Mouse (Mus musculus): Measurements from ENCODE around the gene Diablo. TPM values are rescaled to one million over a fixed set of nuclear protein-coding genes. Genes with fewer than 3 reads are reported as not detected.

The Diablo gene
- total and polyA plus RNA-seq, 2 experiments = 31.4 to 32.8 TPM

DNA sequence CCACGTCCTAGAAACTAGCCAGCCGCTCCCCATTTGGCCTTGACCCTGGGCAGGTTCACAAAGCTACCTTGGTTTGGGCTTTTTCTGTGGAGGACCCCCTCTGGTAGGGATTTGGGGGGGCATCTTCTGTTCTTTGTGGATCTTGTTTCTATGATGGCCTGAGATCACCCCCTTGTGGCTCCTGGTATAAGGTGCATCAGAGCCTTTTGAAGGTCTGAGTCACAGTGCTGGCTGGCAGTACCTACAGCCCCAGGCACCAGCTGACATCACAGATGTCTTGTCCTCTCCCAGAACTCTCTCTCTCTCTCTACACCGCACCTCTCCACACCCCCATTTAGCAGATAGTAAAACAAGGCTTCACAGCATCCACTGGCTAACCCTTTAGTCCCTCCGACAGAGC is 24.3 kb downstream of the Diablo start:
- no peaks in the 10 kb centered on the region for H3K36me3 ChIP-seq (ENCODE audit: control insufficient read depth, insufficient read depth, low read length)
- H3K27ac ChIP-seq (replicated peaks; ENCODE audit: insufficient read depth, low read depth, low read length) = no peak overlapping the region
- H3K27me3 ChIP-seq (ENCODE audit: control insufficient read depth, insufficient read depth, low read length) = 0 out of 2 replicates have a peak, but pooled peaks cover 3% of the 10 kb centered on the region
- TF ChIP-seq CTCF (IDR thresholded peaks at IDR 0.05; ENCODE audit: low read depth, low read length) (0 out of 2 replicates have a peak, but pooled peaks have one; percentile 3), POLR2A (IDR thresholded peaks at IDR 0.05; ENCODE audit: extremely low read depth, insufficient read depth, low read length) (no peak)
- no peak overlapping the region for H3K9ac ChIP-seq (ENCODE audit: low read depth, low read length)
- no peak for DNase-seq (ENCODE audit: extremely low read depth, low read depth, low spot score)
- H3K79me2 ChIP-seq (ENCODE audit: control insufficient read depth, insufficient read depth, low read length) = no peaks in the 10 kb centered on the region
- H3K4me1 ChIP-seq (ENCODE audit: control insufficient read depth, insufficient read depth, low read length) = 0 out of 2 replicates have a peak, but pooled peaks cover 4% of the 10 kb centered on the region
- no peak overlapping the region for H3K4me3 ChIP-seq (ENCODE audit: insufficient read depth, low read depth, low read length)
- WGBS = 36% methylated on average over 4 of the region's 4 CpGs

DNA sequence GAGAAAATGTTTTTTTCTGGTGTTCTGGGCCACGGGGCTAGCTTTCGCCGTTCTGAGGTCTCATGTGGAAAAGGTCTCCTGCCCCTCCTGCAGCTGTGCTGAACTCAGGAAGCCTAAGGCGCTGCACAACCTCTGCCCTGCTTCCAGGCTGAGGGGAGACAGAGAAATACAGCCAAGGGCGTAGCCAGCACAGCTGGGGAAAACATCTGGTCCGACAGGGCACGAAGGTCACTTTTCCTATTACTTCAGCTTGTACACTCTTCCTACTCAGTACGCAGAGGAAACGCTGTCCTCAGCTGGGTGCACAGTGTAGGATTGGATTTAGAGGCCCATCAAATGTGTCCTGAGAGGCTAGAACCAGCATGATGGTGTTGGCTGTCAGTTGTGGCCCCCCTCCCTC is 34.0 kb downstream of the Diablo start:
- H3K4me3 ChIP-seq (ENCODE audit: insufficient read depth, low read depth, low read length) = no peak overlapping the region
- TF ChIP-seq POLR2A (IDR thresholded peaks at IDR 0.05; ENCODE audit: extremely low read depth, insufficient read depth, low read length) = no peak
- no peak for TF ChIP-seq CTCF (IDR thresholded peaks at IDR 0.05; ENCODE audit: low read depth, low read length)
- H3K27me3 ChIP-seq (ENCODE audit: control insufficient read depth, insufficient read depth, low read length) = no peaks in the 10 kb centered on the region
- no peak overlapping the region for H3K9ac ChIP-seq (ENCODE audit: low read depth, low read length)
- 59% methylated on average over 9 of the region's 9 CpGs for WGBS
- no peaks in the 10 kb centered on the region for H3K79me2 ChIP-seq (ENCODE audit: control insufficient read depth, insufficient read depth, low read length)
- H3K36me3 ChIP-seq (ENCODE audit: control insufficient read depth, insufficient read depth, low read length) = no peaks in the 10 kb centered on the region
- no peak overlapping the region for H3K27ac ChIP-seq (replicated peaks; ENCODE audit: insufficient read depth, low read depth, low read length)
- no peaks in the 10 kb centered on the region for H3K4me1 ChIP-seq (ENCODE audit: control insufficient read depth, insufficient read depth, low read length)
- no peak for DNase-seq (ENCODE audit: extremely low read depth, low read depth, low spot score)

- no peak for DNase-seq (ENCODE audit: extremely low read depth, low read depth, low spot score)
- no peak for TF ChIP-seq POLR2A (IDR thresholded peaks at IDR 0.05; ENCODE audit: extremely low read depth, insufficient read depth, low read length)
- TF ChIP-seq CTCF (IDR thresholded peaks at IDR 0.05; ENCODE audit: low read depth, low read length) = no peak
- H3K4me3 ChIP-seq (ENCODE audit: insufficient read depth, low read depth, low read length) = no peak within 1 kb of the TSS
- no peak within 1 kb of the TSS for H3K27ac ChIP-seq (replicated peaks; ENCODE audit: insufficient read depth, low read depth, low read length)
- no peaks in the 10 kb centered on the region for H3K27me3 ChIP-seq (ENCODE audit: control insufficient read depth, insufficient read depth, low read length)
- H3K36me3 ChIP-seq (ENCODE audit: control insufficient read depth, insufficient read depth, low read length) = no peaks in the 10 kb centered on the region
- H3K4me1 ChIP-seq (ENCODE audit: control insufficient read depth, insufficient read depth, low read length) = no peaks in the 10 kb centered on the region
- WGBS = 14% methylated on average over 25 of the region's 25 CpGs
- H3K79me2 ChIP-seq (ENCODE audit: control insufficient read depth, insufficient read depth, low read length) = no peaks in the 10 kb centered on the region
- no peak within 1 kb of the TSS for H3K9ac ChIP-seq (ENCODE audit: low read depth, low read length)
These were observed 34.7 kb downstream of the Diablo start, which contains the start of the genes Lrrc43 and Il31 for GRCm38 (mm10) chr5:123489112-123489785. Gene Lrrc43 (plus strand): TSS chr5:123489305. Gene Il31 (minus strand): TSS chr5:123489489.

GRCm38 (mm10) chr5:123487659-123488395 is 36.1 kb downstream of the Diablo start:
- Histone ChIP-seq H3K4me1 (ENCODE audit: control insufficient read depth, insufficient read depth, low read length) (no peaks in the 10 kb centered on the region), H3K36me3 (ENCODE audit: control insufficient read depth, insufficient read depth, low read length) (no peaks in the 10 kb centered on the region), H3K27ac (replicated peaks; ENCODE audit: insufficient read depth, low read depth, low read length) (no peak overlapping the region), H3K79me2 (ENCODE audit: control insufficient read depth, insufficient read depth, low read length) (no peaks in the 10 kb centered on the region), H3K9ac (ENCODE audit: low read depth, low read length) (no peak overlapping the region), H3K27me3 (ENCODE audit: control insufficient read depth, insufficient read depth, low read length) (no peaks in the 10 kb centered on the region), H3K4me3 (ENCODE audit: insufficient read depth, low read depth, low read length) (no peak overlapping the region)
- WGBS = 68% methylated on average over 11 of the region's 11 CpGs
- no peak for DNase-seq (ENCODE audit: extremely low read depth, low read depth, low spot score)
- TF ChIP-seq POLR2A (IDR thresholded peaks at IDR 0.05; ENCODE audit: extremely low read depth, insufficient read depth, low read length) (no peak), CTCF (IDR thresholded peaks at IDR 0.05; ENCODE audit: low read depth, low read length) (no peak)

DNA sequence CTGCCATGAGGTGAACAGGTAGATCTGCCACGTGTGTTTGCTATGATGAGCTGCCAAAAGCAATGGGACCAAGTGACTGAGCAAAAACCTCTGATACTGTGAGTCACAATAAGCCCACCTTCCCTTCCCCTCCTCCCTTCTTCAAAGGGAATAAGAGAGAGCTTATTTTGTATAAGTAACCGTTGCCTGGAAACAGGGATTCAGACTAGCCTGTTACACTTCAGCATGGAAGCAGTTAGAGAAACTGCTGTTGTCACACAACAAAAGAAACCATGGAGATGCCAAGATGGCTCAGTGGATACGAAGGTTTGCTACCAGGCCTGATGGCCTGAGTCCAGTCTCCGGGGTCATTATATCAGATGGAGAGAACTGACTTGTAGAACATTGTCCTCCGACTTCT is 50.2 kb downstream of the Diablo start:
- no peaks in the 10 kb centered on the region for H3K4me1 ChIP-seq (ENCODE audit: control insufficient read depth, insufficient read depth, low read length)
- H3K27me3 ChIP-seq (ENCODE audit: control insufficient read depth, insufficient read depth, low read length) = no peaks in the 10 kb centered on the region
- no peak overlapping the region for H3K9ac ChIP-seq (ENCODE audit: low read depth, low read length)
- no peaks in the 10 kb centered on the region for H3K36me3 ChIP-seq (ENCODE audit: control insufficient read depth, insufficient read depth, low read length)
- no peaks in the 10 kb centered on the region for H3K79me2 ChIP-seq (ENCODE audit: control insufficient read depth, insufficient read depth, low read length)
- DNase-seq (ENCODE audit: extremely low read depth, low read depth, low spot score) = no peak
- H3K4me3 ChIP-seq (ENCODE audit: insufficient read depth, low read depth, low read length) = no peak overlapping the region
- WGBS = 81% methylated on average over 5 of the region's 5 CpGs
- no peak overlapping the region for H3K27ac ChIP-seq (replicated peaks; ENCODE audit: insufficient read depth, low read depth, low read length)
- TF ChIP-seq CTCF (IDR thresholded peaks at IDR 0.05; ENCODE audit: low read depth, low read length) (no peak), POLR2A (IDR thresholded peaks at IDR 0.05; ENCODE audit: extremely low read depth, insufficient read depth, low read length) (no peak)

Data from liver, adult 2 months (tissue).